Mouse (Mus musculus) hindbrain, postnatal 0 days (tissue): ENCODE results near the gene Btbd16. TPM values are rescaled to one million over a fixed set of nuclear protein-coding genes. Genes with fewer than 3 reads are reported as not detected.
A peak's percentile ranks its signal among the peaks of the same experiment; 100 is the strongest.

ENCODE experiments used
- ATAC-seq: fragments of 200-750 bp; cut with Nextera tagmentation; 2 replicates; pipeline ENCODE4 v1.8.0; 2017; ENCODE audit warnings: mild to moderate bottlenecking, moderate TSS enrichment, moderate library complexity
- DNase-seq: peaks from one replicate; pipeline ENCODE4 v3.0.0-alpha.2; 2015; ENCODE audit warnings: low spot score
- H3K27ac ChIP-seq: fragments of 300-500 bp; sonication (generic); 2 replicates; pipeline ENCODE4 v1.5.1; 2014; ENCODE audit warnings: mild to moderate bottlenecking
- H3K27me3 ChIP-seq: fragments of 300-500 bp; sonication (generic); 2 replicates; pipeline ENCODE4 v1.6.1; 2014; ENCODE audit warnings: low read length, mixed read lengths; ENCODE audit not compliant: insufficient read depth
- H3K36me3 ChIP-seq: fragments of 300-500 bp; sonication (generic); 2 replicates; pipeline ENCODE4 v1.6.1; 2014; ENCODE audit warnings: low read length, mixed read lengths; ENCODE audit not compliant: insufficient read depth
- H3K4me1 ChIP-seq: fragments of 300-500 bp; sonication (generic); 2 replicates; pipeline ENCODE4 v1.6.1; 2014; ENCODE audit warnings: antibody characterized with exemption, low read length, mixed read lengths; ENCODE audit not compliant: insufficient read depth
- H3K4me2 ChIP-seq: fragments of 300-500 bp; sonication (generic); 2 replicates; pipeline ENCODE4 v1.6.1; 2014; ENCODE audit warnings: low read depth, mild to moderate bottlenecking, low read length, moderate library complexity, mixed read lengths
- H3K4me3 ChIP-seq: fragments of 300-500 bp; sonication (generic); 2 replicates; pipeline ENCODE4 v1.5.1; 2014; ENCODE audit warnings: low read length
- H3K9ac ChIP-seq: fragments of 300-500 bp; sonication (generic); replicated peaks from 2 replicates; pipeline ENCODE4 v1.6.1; 2014; ENCODE audit warnings: mild to moderate bottlenecking, low read length, moderate library complexity, mixed read lengths
- H3K9me3 ChIP-seq: fragments of 300-500 bp; sonication (generic); 2 replicates; pipeline ENCODE4 v1.6.1; 2016; ENCODE audit warnings: low read length, mixed read lengths
- CTCF ChIP-seq: IDR thresholded peaks from 2 replicates; pipeline ENCODE4 v1.5.1; 2016; ENCODE audit warnings: antibody characterized with exemption, control low read depth, low read depth
- WGBS: fragments of 180-500 bp; shearing (Covaris S2); extraction: QIAGEN DNeasy Blood & Tissue Kit; methylation state at CpG from one replicate; pipeline ENCODE4 v1.1.7; 2014; 5-methylcytosine and 5-hydroxymethylcytosine counted together
- polyA plus RNA-seq: library from polyadenylated mRNA; unstranded; fragments of >200 nt; fragmentation: Nextera tagmentation; extraction: Ambion mirVana; gene quantifications from 2 replicates; pipeline ENCODE4 v1.2.1, GENCODE M21; 2015
- total RNA-seq: library from RNA; depleted of rRNA; stranded (reverse); fragments of >200 nt; gene quantifications from 2 replicates; pipeline ENCODE4 v1.2.3, GENCODE M21; 2014

Btbd16 gene
- total and polyA plus RNA-seq, 2 experiments from 2014 or later: 0.18 TPM; not detected in 1

DNA sequence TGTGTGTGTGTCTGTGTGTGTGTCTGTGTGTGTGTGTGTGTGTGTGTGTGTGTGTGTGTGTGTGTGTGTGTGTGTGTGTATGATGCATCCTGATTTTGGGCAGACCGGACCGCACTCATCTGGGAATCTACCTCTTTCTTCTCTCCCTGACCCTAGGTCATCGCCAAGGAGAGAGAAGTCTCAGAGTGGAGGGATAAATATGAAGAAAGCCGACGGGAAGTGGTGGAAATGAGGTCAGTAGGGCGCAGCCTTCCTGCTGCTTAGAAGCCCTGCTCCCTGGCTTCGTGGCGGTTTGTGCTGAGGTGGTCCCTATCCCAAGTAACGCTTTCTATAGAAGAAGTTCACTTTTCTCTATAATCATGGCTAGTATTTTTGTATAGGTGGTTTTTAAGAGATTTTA lies 22.2 kb upstream of the Btbd16 start:
- no peak for TF ChIP-seq CTCF
- Histone ChIP-seq H3K9me3 (no peaks in the 10 kb centered on the region), H3K27me3 (no peaks in the 10 kb centered on the region), H3K4me1 (peaks cover 10% of the 10 kb centered on the region; the same call in 1 of the 2 replicates), H3K9ac (no peak overlapping the region), H3K4me2 (no peak overlapping the region), H3K4me3 (no peak overlapping the region), H3K36me3 (peaks cover 14% of the 10 kb centered on the region; the same call in 1 of the 2 replicates), H3K27ac (no peak overlapping the region)
- no peak for ATAC-seq
- 27% methylated on average over 9 of the region's 9 CpGs for WGBS
- DNase-seq: no peak

DNA sequence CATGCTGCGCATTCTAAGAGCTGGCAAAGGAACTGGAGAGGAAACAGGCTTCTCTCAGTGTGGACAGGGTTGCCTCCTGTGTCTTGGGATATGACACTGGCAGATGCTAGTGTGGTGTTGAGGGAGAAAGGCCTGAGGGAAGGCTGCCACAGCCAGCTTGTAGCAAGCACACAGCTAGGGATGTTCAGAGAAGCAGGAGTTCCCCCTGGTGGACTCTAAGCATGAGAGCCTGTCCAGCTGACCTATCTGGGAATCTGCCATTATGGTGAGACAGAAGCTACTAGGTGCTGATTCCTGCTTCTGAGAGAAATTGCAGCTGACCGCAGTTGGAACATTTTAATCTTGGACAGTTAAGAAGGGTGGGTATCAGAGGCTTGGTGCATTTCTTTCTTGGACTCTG lies 19.1 kb upstream of the Btbd16 start:
- Histone ChIP-seq H3K9me3 (no peaks in the 10 kb centered on the region), H3K27ac (peak overlapping the region; percentile 41; the same call in 1 of the 2 replicates), H3K4me3 (no peak overlapping the region), H3K9ac (no peak overlapping the region), H3K4me2 (no peak overlapping the region), H3K36me3 (peaks cover 41% of the 10 kb centered on the region), H3K4me1 (peaks cover 7% of the 10 kb centered on the region; the same call in 1 of the 2 replicates), H3K27me3 (no peaks in the 10 kb centered on the region)
- TF ChIP-seq CTCF: peak; percentile 76
- ATAC-seq (peak; percentile 49; the same call in 1 of the 2 replicates), DNase-seq (peak; percentile 77)
- 81% methylated on average over 2 of the region's 2 CpGs for WGBS

DNA sequence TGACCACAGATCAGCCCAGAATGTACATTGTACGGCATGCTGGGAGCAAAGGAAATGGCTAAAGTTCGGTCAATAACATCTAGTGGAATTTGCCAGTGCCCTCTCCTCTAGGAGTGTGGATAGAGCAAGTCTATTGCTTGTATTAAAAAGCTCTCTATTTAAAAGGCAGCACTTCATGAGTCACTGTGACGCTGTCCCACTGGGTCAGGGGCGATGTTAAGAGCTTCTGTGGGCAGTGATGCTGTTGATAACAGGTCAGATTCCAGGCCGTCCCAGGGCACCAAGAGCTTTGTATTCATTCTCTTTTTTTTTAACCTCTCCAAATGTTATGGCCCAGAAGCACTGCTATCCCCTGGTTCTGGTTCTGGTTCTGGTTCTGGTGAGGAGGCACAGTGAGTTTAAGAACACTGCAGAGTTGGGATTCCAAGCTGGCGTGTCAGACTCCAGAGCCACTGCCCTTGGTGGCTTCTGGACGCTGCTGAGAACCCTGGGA lies 17.5 kb upstream of the Btbd16 start:
- Histone ChIP-seq H3K4me2 (no peak overlapping the region), H3K36me3 (peaks cover 43% of the 10 kb centered on the region), H3K9me3 (no peaks in the 10 kb centered on the region), H3K27ac (no peak overlapping the region; the same call in 1 of the 2 replicates), H3K9ac (no peak overlapping the region), H3K4me3 (no peak overlapping the region), H3K4me1 (no peaks in the 10 kb centered on the region), H3K27me3 (no peaks in the 10 kb centered on the region)
- no peak for ATAC-seq
- DNase-seq: no peak
- TF ChIP-seq CTCF: no peak
- 84% methylated on average over 7 of the region's 7 CpGs for WGBS

DNA sequence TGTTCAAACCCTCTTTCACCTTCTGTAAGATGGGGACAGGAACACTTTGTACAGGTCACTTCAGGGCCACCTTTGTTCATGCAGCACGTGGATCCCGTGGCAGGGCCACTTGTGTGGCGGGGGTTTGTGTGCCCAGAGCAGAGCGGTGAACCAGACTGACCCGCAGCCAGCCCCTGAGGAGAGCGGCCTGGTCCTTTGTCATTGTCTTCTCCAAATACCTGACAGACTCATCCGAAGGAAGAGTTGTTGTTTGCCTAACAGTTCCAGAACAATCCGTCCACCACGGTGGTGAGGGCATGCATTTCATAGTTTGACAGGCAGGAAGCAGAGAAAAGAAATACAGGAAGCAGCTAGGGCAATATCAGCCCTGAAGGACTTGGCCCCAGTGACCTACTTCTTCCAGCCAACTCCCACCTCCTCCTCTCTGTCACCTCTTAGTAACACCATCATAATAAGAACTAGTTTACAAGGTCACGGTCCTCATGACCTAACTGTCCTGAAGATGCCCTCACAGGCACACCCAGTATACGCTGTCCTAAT lies 16.5 kb upstream of the Btbd16 start:
- Histone ChIP-seq H3K27me3 (no peaks in the 10 kb centered on the region), H3K4me1 (no peaks in the 10 kb centered on the region), H3K4me2 (no peak overlapping the region), H3K9ac (no peak overlapping the region), H3K27ac (no peak overlapping the region), H3K9me3 (no peaks in the 10 kb centered on the region), H3K4me3 (no peak overlapping the region), H3K36me3 (peaks cover 37% of the 10 kb centered on the region)
- no peak for ATAC-seq
- TF ChIP-seq CTCF: no peak
- no peak for DNase-seq
- 82% methylated on average over 11 of the region's 11 CpGs for WGBS

DNA sequence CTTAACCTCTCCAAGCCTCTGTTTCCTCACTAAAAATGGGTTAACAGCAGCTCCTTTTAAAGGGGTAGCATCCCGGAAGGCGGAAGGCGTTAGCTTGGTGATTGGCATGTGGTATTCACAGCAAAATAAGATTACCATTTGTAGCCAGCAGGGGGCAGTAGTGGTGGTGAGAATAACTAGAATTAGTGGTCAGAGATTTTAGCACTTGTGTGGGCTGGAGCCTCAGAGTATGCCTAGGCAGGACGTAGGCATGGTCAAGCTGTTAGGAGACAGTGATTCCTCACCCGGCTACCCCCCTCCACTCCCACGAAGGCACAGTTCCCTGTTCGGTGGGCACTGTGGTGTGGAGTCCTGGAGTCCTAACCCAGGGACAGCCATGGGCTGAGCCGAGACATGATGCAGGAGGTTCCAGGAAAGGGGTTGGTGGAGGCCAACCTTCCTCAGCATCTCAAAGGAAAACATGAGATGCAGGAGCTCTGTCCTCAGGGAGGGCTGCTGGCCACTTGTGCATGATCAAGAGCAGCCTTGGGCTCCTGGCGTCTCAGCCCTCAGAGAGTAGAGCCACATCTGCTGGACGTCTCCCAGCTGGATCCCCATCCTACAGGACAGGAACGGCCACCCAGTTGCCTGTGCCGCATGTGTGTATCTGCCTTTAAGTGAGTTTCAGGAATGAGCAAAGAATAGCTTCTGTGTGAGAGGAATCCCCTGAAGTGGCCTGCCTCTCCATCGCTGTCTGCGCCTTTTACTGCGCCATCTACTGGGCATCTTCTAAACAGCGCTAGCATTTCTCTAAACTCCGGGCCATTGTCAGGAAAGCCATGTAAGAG lies 11.6 kb upstream of the Btbd16 start:
- H3K36me3 ChIP-seq: peaks cover 31% of the 10 kb centered on the region
- H3K9ac ChIP-seq: no peak overlapping the region
- H3K4me3 ChIP-seq: no peak overlapping the region
- H3K9me3 ChIP-seq: no peaks in the 10 kb centered on the region
- no peaks in the 10 kb centered on the region for H3K4me1 ChIP-seq
- peak; percentile 91 for TF ChIP-seq CTCF
- ATAC-seq: peak; percentile 65
- peak overlapping the region; percentile 59 for H3K27ac ChIP-seq
- no peak overlapping the region for H3K4me2 ChIP-seq
- WGBS: 28% methylated on average over 17 of the region's 17 CpGs
- peak; percentile 91 for DNase-seq
- no peaks in the 10 kb centered on the region for H3K27me3 ChIP-seq

DNA sequence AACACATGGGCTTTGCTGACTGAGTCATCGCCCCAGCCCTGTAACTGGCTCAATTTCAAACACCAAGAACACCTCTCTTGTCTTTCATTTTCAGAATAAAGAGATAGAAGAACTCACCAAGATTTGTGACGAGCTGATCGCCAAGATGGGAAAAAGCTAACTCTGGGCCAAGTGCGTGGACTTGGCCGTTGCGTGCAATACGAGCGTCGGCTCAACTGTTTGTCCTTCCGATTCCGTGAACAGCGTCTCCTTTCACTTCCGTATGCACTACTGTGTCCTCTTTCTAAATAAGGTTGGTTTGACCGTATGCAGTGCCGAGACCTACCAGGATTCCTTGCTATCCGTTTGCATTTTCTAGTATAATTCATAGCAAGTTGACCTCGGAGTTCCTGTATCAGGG lies 9.7 kb upstream of the Btbd16 start:
- DNase-seq (no peak), ATAC-seq (no peak)
- 92% methylated on average over 17 of the region's 17 CpGs for WGBS
- Histone ChIP-seq H3K9me3 (no peaks in the 10 kb centered on the region), H3K36me3 (peaks cover 17% of the 10 kb centered on the region), H3K27me3 (no peaks in the 10 kb centered on the region), H3K4me3 (no peak overlapping the region), H3K27ac (no peak overlapping the region), H3K4me2 (no peak overlapping the region), H3K4me1 (no peaks in the 10 kb centered on the region), H3K9ac (no peak overlapping the region)
- TF ChIP-seq CTCF: no peak
